Mouse (Mus musculus) kidney, embryonic 16.5 days (tissue): ENCODE measurements around the gene Sh3glb1. TPM values are rescaled to one million over a fixed set of nuclear protein-coding genes. Genes with fewer than 3 reads are reported as not detected.

ENCODE experiments used
- ATAC-seq: fragments of 200-750 bp; cut with Nextera tagmentation; 2 replicates; pipeline ENCODE4 v1.8.0; 2017; ENCODE audit warnings: moderate TSS enrichment; ENCODE audit not compliant: low FRiP score, low TSS enrichment
- H3K27ac ChIP-seq: fragments of 300-500 bp; sonication (generic); 2 replicates; pipeline ENCODE4 v1.5.1; 2014; ENCODE audit warnings: low read length
- H3K27me3 ChIP-seq: fragments of 300-500 bp; sonication (generic); 2 replicates; pipeline ENCODE4 v1.6.1; 2014; ENCODE audit warnings: low read length, control low read depth, mixed read lengths; ENCODE audit not compliant: insufficient read depth
- H3K36me3 ChIP-seq: fragments of 300-500 bp; sonication (generic); 2 replicates; pipeline ENCODE4 v1.6.1; 2014; ENCODE audit warnings: low read length, control low read depth, mixed read lengths; ENCODE audit not compliant: insufficient read depth
- H3K4me1 ChIP-seq: fragments of 300-500 bp; sonication (generic); 2 replicates; pipeline ENCODE4 v1.6.1; 2014; ENCODE audit warnings: low read length, control low read depth, mixed read lengths; ENCODE audit not compliant: insufficient read depth
- H3K4me2 ChIP-seq: fragments of 300-500 bp; sonication (generic); replicated peaks from 2 replicates; pipeline ENCODE4 v1.6.1; 2014; ENCODE audit warnings: low read depth, low read length
- H3K4me3 ChIP-seq: fragments of 300-500 bp; sonication (generic); 2 replicates; pipeline ENCODE4 v1.5.1; 2014; ENCODE audit warnings: mild to moderate bottlenecking, low read length
- H3K9ac ChIP-seq: fragments of 300-500 bp; sonication (generic); replicated peaks from 2 replicates; pipeline ENCODE4 v1.6.1; 2014; ENCODE audit warnings: low read length
- H3K9me3 ChIP-seq: fragments of 300-500 bp; sonication (generic); 2 replicates; pipeline ENCODE4 v1.6.1; 2016; ENCODE audit warnings: low read length, control low read depth
- WGBS: fragments of 180-500 bp; shearing (Covaris S2); extraction: QIAGEN DNeasy Blood & Tissue Kit; methylation state at CpG from one replicate; pipeline ENCODE4 v1.1.7; 2014; 5-methylcytosine and 5-hydroxymethylcytosine counted together
- polyA plus RNA-seq: library from polyadenylated mRNA; unstranded; fragments of >200 nt; fragmentation: Nextera tagmentation; extraction: Ambion mirVana; gene quantifications from 2 replicates; pipeline ENCODE4 v1.2.1, GENCODE M21; 2015

Gene Sh3glb1
- polyA plus RNA-seq, 1 experiment from 2014 or later: 94.9 TPM

DNA sequence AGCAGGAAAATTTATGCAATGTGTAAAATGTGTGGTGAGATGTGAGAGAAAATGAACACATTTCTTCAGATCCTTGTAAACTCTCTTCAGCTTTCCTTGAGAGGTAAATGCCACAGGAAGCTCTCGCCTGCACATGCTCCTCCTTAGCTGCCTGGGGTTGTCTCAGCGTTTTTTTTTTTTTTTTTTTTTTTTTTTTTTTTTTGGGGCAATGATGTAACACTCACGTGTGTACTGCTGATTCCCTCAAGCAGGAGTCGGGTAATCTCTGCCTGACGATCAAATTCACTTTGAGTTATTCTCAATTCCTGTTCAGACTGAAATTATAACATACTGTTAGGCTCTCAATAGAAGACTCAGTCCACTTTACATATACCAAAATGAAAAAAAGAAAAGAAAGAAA, 23.0 kb downstream of the Sh3glb1 start:
- 72% methylated on average over 5 of the region's 5 CpGs for WGBS
- H3K9me3 ChIP-seq: no peaks in the 10 kb centered on the region

DNA sequence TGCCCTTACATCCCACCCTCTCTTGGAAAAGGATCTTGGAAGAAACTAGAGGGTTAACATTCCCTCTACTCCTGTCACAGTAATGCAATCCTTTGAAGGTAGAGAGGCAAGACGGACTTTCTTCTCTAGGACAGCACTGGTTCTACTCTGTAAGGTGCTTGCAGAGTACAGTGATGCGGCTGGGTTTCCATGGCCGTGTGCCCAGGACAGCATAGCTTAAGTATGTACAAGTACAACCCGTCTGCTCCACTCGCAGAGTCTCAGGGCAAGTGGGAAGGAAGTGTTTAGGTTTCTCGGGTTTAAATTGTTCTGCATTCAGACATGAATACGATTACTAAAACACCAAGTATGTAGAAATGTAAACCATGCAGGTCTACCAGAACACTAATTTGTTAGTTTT, 25.2 kb downstream of the Sh3glb1 start:
- Histone ChIP-seq H3K4me3 (no peak overlapping the region), H3K27me3 (no peaks in the 10 kb centered on the region), H3K36me3 (peaks cover 46% of the 10 kb centered on the region), H3K4me1 (0 out of 2 replicates have a peak, but pooled peaks cover under 1% of the 10 kb centered on the region), H3K4me2 (no peak overlapping the region), H3K9me3 (no peaks in the 10 kb centered on the region), H3K27ac (no peak overlapping the region), H3K9ac (no peak overlapping the region)
- no peak for ATAC-seq
- 84% methylated on average over 7 of the region's 7 CpGs for whole genome bisulfite sequencing

More for the DNA sequence above, 23.0 kb downstream of the Sh3glb1 start:
- H3K36me3 ChIP-seq: peaks cover 49% of the 10 kb centered on the region
- H3K9ac ChIP-seq: no peak overlapping the region
- H3K27ac ChIP-seq: no peak overlapping the region
- H3K4me3 ChIP-seq: no peak overlapping the region
- ATAC-seq: no peak
- H3K27me3 ChIP-seq: no peaks in the 10 kb centered on the region
- H3K4me1 ChIP-seq: no peaks in the 10 kb centered on the region
- H3K4me2 ChIP-seq: no peak overlapping the region

DNA sequence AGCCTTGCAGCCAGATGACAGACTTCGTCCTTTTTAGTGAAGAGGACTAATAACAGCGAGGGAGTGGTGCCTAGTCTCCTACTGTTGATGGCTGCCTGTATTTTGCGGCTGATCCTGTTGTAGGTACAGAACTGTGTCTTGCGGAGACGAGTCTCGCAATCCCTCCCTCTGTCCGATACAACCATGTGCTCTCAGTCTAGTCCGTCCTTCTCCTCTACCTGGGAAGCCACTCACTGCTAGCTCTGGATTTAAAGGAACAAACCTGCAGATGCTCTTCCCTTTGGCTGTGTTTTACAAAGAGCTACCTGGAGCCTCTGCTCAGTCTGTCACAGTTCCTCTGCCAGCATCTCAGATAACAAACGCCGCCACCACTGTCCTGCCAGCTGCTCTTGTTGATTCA, 26.1 kb downstream of the Sh3glb1 start:
- no peaks in the 10 kb centered on the region for H3K9me3 ChIP-seq
- H3K27me3 ChIP-seq: no peaks in the 10 kb centered on the region
- H3K27ac ChIP-seq: no peak overlapping the region
- H3K36me3 ChIP-seq: peaks cover 46% of the 10 kb centered on the region
- no peak overlapping the region for H3K4me3 ChIP-seq
- no peak for ATAC-seq
- H3K4me2 ChIP-seq: no peak overlapping the region
- no peak overlapping the region for H3K9ac ChIP-seq
- peaks cover 9% of the 10 kb centered on the region; the same call in 1 of the 2 replicates for H3K4me1 ChIP-seq
- WGBS: 92% methylated on average over 10 of the region's 10 CpGs

DNA sequence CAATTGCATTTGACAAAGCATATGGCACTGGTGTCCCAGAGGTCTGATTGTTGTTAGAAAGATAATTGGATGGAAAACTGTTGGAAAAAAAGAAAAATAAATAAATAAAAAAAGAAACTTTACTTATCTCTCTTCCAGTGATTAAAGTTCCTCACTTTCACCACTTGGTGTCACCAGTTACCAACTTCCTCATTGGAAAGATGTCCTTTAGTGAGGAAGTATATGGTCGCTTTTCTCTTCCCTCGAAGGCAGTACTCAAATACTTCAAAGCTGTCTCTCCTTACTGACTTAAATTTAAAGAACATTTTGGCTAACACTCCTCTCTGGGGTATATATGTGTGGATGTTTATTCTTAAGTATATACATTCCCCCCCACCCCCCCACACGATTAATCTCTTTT, 28.1 kb downstream of the Sh3glb1 start:
- H3K9me3 ChIP-seq: no peaks in the 10 kb centered on the region
- H3K4me3 ChIP-seq: no peak overlapping the region
- no peak overlapping the region for H3K9ac ChIP-seq
- peaks cover 50% of the 10 kb centered on the region for H3K36me3 ChIP-seq
- no peak overlapping the region for H3K27ac ChIP-seq
- H3K27me3 ChIP-seq: no peaks in the 10 kb centered on the region
- no peak for ATAC-seq
- WGBS: 46% methylated on average over 3 of the region's 3 CpGs
- no peak overlapping the region for H3K4me2 ChIP-seq
- peaks cover 9% of the 10 kb centered on the region; the same call in 1 of the 2 replicates for H3K4me1 ChIP-seq

DNA sequence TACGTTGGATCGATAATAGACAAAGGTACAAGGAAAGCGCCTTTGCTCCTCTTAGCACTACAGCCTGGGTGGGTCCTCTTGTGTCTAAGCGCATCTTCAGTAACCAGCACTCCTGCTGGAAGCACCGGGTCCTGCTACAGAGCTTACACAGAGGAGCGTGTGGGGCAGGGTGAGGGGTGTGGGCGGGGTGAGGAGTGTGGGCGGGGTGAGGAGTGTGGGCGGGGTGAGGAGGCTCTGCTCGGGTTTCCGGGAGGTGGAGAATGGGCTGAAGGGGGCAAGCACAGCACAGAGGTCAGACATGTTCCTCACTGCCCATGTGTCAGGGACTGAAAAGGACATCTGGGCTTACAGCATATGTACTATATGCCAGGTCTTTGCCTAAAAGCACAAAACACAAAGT, 30.9 kb downstream of the Sh3glb1 start:
- H3K9me3 ChIP-seq: no peaks in the 10 kb centered on the region
- 23% methylated on average over 10 of the region's 11 CpGs for WGBS
- H3K4me1 ChIP-seq: peaks cover 9% of the 10 kb centered on the region; the same call in 1 of the 2 replicates
- no peaks in the 10 kb centered on the region for H3K27me3 ChIP-seq
- peaks cover 27% of the 10 kb centered on the region for H3K36me3 ChIP-seq
- H3K4me3 ChIP-seq: no peak overlapping the region
- no peak overlapping the region for H3K4me2 ChIP-seq
- H3K27ac ChIP-seq: no peak overlapping the region
- no peak overlapping the region for H3K9ac ChIP-seq
- ATAC-seq: peak; percentile 94

DNA sequence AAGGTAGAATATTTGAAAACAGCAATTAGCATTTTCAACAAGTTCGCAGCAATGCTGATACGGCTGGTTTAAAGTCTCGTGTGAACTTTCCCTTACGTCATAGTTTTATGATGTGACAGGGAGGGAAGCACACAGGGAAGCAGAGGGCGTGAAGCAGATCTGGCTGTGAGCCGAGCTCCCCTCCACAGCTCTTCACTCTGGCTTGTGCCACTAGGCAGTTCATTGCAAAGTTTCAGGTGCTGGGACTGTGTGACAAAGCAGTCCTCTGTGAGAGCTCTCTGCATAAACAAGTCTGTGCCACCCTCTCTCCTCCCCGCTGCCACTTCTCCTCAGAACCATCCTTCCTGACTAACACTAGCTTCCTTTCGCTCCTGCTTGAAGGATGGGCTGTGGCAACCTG, 31.9 kb downstream of the Sh3glb1 start:
- H3K4me3 ChIP-seq: no peak overlapping the region
- H3K4me2 ChIP-seq: no peak overlapping the region
- H3K4me1 ChIP-seq: peaks cover 9% of the 10 kb centered on the region; the same call in 1 of the 2 replicates
- peak; percentile 23; the same call in 1 of the 2 replicates for ATAC-seq
- 63% methylated on average over 8 of the region's 8 CpGs for WGBS
- no peak overlapping the region for H3K27ac ChIP-seq
- no peak overlapping the region for H3K9ac ChIP-seq
- 0 out of 2 replicates have a peak, but pooled peaks cover 19% of the 10 kb centered on the region for H3K36me3 ChIP-seq
- no peaks in the 10 kb centered on the region for H3K9me3 ChIP-seq
- H3K27me3 ChIP-seq: no peaks in the 10 kb centered on the region

DNA sequence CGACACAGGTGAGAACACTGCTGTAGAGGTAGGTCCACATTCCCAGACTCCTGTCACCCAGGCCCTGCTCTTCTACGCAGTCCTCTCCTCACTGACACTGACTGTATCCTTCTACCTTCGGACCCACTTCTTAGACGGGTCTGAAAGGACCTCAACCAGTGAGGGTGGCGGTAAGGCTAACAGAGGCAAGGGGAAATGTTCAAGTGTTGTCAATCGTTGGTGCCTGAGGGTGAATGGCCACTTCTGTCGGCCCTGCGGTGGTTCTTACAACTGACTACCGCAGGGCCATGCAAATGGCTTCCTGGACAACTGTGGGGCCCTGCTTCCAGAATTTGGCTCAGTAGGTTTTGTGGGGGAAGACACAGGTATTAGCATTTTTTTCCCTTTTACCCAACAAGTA, 32.5 kb downstream of the Sh3glb1 start:
- Histone ChIP-seq H3K36me3 (0 out of 2 replicates have a peak, but pooled peaks cover 13% of the 10 kb centered on the region), H3K9ac (no peak overlapping the region), H3K27me3 (no peaks in the 10 kb centered on the region), H3K9me3 (no peaks in the 10 kb centered on the region), H3K27ac (no peak overlapping the region), H3K4me2 (no peak overlapping the region), H3K4me1 (peaks cover 9% of the 10 kb centered on the region; the same call in 1 of the 2 replicates), H3K4me3 (no peak overlapping the region)
- ATAC-seq: no peak
- 91% methylated on average over 9 of the region's 9 CpGs for WGBS

DNA sequence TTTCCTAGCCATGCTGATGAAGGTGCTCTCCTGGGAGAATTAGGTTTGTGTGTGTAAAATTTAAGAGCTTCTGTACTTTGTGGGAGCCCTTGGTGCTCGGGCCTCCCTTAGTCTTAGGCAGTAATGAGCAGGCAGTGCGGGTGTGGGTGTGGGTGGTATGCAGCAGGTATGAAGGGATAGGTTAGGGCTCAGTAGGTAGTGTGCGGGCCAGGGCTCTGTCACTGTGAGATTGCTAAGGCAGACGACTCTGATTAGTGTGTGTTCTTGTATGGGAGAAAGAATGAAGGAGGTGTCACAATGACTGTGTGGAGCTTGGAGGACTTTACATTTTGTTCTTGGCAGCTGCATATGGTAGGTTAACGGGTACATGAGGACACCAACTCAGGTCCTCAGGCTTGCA, 34.0 kb downstream of the Sh3glb1 start:
- WGBS: 84% methylated on average over 5 of the region's 5 CpGs

DNA sequence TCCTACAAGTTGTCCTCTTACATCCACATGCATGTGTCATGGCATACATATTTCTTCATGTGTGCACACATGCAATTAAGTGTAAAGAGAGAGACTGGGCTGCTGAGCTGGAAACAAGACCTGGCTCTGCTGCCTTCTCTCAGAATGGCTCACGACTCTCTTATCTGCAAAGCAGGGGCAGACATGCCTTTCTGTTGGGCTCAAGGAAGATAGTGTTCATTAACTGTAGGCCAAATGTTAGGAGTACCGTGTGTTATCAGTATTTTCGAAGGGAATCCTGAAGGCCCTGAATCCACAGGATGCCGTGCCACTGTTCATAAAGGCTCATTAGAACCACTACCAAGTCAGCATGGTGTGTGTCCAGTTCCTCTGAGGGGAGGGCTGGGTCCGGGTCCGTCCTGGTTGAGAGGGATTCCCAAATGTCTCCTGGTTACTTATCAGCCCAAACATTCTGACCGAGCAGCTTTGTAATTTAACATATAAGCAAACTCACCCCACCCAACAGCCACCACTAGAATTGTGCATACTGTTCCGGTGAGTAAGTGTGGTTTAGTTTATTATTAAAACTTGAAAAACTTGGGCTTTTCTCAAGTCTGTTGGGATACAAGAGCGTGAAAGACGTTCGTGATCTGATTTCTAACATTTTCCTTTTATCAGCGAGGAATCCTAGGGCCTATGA, 36.9 kb downstream of the Sh3glb1 start:
- Histone ChIP-seq H3K9ac (no peak overlapping the region), H3K4me2 (no peak overlapping the region), H3K9me3 (no peaks in the 10 kb centered on the region), H3K4me3 (no peak overlapping the region), H3K27me3 (no peaks in the 10 kb centered on the region), H3K36me3 (0 out of 2 replicates have a peak, but pooled peaks cover 4% of the 10 kb centered on the region), H3K4me1 (no peaks in the 10 kb centered on the region), H3K27ac (no peak overlapping the region)
- 90% methylated on average over 12 of the region's 12 CpGs for WGBS
- ATAC-seq: no peak

More for the DNA sequence above, 34.0 kb downstream of the Sh3glb1 start:
- H3K9ac ChIP-seq: no peak overlapping the region
- H3K27me3 ChIP-seq: no peaks in the 10 kb centered on the region
- no peak overlapping the region for H3K4me2 ChIP-seq
- H3K36me3 ChIP-seq: 0 out of 2 replicates have a peak, but pooled peaks cover 13% of the 10 kb centered on the region
- peaks cover 9% of the 10 kb centered on the region; the same call in 1 of the 2 replicates for H3K4me1 ChIP-seq
- H3K27ac ChIP-seq: no peak overlapping the region
- no peaks in the 10 kb centered on the region for H3K9me3 ChIP-seq
- no peak for ATAC-seq
- no peak overlapping the region for H3K4me3 ChIP-seq

DNA sequence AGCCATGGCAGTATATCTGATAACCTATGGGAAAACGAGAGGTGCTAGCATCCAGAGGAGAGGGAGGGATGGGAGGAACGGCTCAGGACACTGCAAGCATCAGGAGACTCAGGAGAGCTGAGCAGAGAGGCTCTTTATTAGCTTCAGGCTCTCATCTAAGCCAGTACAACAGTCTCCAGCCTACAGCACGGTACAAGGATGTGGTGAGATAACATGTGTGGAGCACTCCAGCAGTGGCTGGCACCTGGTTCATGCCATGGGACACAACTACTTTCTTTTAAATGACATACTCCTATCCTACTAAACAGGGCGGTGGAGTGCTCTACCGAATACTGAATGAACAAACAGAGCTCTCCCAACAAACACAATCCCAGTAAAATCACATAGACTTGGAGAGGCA, 38.6 kb downstream of the Sh3glb1 start:
- no peak overlapping the region for H3K4me3 ChIP-seq
- no peak overlapping the region for H3K9ac ChIP-seq
- H3K27me3 ChIP-seq: no peaks in the 10 kb centered on the region
- no peaks in the 10 kb centered on the region for H3K9me3 ChIP-seq
- no peak overlapping the region for H3K4me2 ChIP-seq
- H3K36me3 ChIP-seq: no peaks in the 10 kb centered on the region
- H3K27ac ChIP-seq: no peak overlapping the region
- H3K4me1 ChIP-seq: no peaks in the 10 kb centered on the region
- no peak for ATAC-seq
- 64% methylated on average over 5 of the region's 5 CpGs for WGBS
